Mouse (Mus musculus) gastrocnemius, postnatal 36 days (tissue): ENCODE data around the gene Gm43738. TPM values are rescaled to one million over a fixed set of nuclear protein-coding genes. Genes with fewer than 3 reads are reported as not detected.

Experiments used
- DNase-seq, 2 experiments: peaks; one replicate each; pipeline ENCODE4 v3.0.0; 2022
- intact Hi-C: fragments of 180-260 bp; cut with DNase I; formaldehyde crosslinking; loops from one replicate; pipeline ENCODE4 v1.15.1; 2025
- long read RNA-seq, 2 experiments: library from polyadenylated mRNA; stranded (forward); transcript quantifications; one replicate each; pipeline ENCODE4 v2.0.0; 2021
- total RNA-seq, 2 experiments: library from RNA; stranded (reverse); gene quantifications; 2 replicates each; pipeline ENCODE4 v1.2.3; 2021

The Gm43738 gene
- not detected for total RNA-seq
- long read RNA-seq, experiment 1, result 0 reads
- long read RNA-seq, experiment 2, result 0 reads

- no peak for DNase-seq
Measured at GRCm38 (mm10) chr3:89100811-89101210, at the start of gene Gm43738. TSS of gene Gm43738 (minus strand) at chr3:89101099.

DNA sequence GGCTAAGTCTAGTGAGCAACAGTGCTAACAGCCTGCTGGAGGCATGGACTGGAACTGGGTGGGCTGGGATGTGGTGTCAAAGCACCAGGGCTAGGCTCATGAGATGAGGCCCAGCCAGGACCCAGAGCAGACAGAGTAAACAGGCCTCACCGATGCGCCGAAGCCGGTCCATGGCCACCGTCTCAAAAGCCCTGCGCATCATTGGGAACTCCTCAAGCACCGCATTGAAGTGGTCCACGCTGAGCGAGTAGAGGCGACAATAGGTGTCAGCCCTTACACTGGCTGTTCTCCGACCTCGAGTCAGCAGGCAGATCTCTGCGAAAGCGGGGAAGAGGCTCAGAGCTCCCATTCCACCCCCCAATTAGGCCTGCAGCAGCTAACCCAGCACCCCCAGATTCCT is 47.7 kb upstream of the Gm43738 start:
- intact Hi-C loops, result no loop called here
- DNase-seq, result no peak

More at GRCm38 (mm10) chr3:89100811-89101210, at the start of gene Gm43738:
- intact Hi-C loops, result no loop called here

- DNase-seq, result no peak
- intact Hi-C loops, result no loop called here
Measured at GRCm38 (mm10) chr3:89147979-89148311, 47.0 kb upstream of the Gm43738 start.

DNA sequence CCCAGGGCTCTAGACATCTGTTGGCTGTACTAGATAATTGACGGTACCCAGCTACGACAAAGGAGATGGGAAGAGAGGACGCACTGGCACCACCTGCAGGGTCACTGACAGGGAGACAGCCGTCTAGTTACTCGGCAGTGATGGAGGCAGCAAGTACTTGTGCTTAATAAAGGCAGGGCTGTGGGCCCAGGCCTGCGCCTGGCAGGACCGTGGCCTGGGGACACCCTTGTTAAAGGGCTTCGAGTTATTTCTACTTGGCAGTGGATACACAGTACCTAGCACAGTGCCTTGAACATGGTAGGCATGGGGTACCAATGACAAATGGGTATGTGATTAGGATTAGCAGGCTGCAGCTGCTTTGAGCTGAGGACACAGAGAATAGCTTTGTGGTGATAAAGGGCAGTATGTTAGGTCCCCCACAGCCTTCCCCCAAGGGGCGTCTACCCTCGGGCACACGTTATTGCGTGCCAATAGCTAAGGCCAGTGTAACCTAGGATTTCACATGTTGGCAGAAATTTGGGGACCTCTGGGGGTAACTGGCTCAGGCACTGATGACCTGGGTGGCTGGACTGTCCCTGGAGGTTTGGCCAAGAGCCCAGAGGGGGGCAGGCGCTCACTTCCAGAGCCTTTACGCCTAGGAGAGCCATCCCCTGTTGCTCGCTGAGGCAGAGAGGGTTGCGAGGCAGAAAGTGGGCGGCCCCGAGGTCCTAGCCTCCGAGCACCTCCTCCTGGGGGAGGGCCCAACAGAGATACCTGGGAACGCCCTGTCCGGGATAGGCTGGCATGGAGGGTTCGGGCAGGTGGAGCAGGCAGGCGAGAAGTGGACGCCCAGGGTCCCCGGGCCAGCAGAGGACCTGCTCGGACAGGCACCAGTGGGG is 46.4 kb upstream of the Gm43738 start:
- intact Hi-C loops, result no loop called here

GRCm38 (mm10) chr3:89145566-89145965 is 44.7 kb upstream of the Gm43738 start:
- intact Hi-C loops, result no loop called here
- no peak for DNase-seq

More for the DNA sequence above, 46.4 kb upstream of the Gm43738 start:
- no peak for DNase-seq

DNA sequence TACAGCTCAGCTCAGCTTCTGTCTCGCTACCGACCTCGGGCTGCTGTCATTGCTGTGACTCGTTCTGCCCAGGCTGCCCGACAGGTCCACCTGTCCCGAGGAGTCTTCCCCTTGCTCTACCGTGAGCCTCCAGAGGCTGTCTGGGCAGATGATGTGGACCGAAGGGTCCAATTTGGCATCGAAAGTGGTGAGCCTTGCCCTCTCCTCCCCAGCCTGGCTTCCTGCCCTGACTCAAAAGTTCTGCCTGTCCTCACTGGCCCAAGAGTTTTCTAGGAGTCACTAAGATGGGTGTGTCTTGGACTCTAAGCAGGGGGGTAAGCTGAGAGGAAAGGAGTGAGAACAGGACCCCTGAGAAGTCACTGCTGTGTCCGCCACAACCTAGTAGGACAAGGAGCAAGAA is 43.9 kb upstream of the Gm43738 start:
- DNase-seq, result no peak
- intact Hi-C loops, result no loop called here

DNA sequence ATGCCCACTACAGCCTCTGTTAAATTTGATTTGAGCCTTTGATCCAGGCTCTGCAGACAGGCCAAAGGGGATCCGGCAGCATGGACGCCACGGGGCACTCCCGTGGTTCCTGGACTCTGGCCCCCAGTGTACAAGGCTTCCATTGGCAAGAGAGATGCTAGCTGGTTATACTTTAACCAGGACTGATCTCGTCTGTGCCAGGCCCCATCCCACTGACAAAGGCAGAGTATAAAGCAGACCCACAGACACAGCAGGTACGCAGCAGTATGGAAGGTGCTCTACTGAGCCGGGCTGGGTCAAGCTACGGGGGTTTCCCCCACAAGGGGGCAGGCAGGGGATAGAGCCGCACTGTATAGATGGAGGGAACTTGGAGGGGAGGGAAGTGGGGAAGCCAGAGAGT is 35.5 kb upstream of the Gm43738 start:
- intact Hi-C loops, result no loop called here
- DNase-seq, result no peak

- DNase-seq, result no peak
- intact Hi-C loops, result no loop called here
Measured at GRCm38 (mm10) chr3:89135958-89136357, 35.1 kb upstream of the Gm43738 start, which contains the start of gene Pklr. TSS of gene Pklr (plus strand) at chr3:89136142.

GRCm38 (mm10) chr3:89133752-89134151 is 32.9 kb upstream of the Gm43738 start:
- intact Hi-C loops, result no loop called here
- DNase-seq, result no peak

- no peak for DNase-seq
- intact Hi-C loops, result no loop called here
Measured at GRCm38 (mm10) chr3:89133063-89133450, 32.2 kb upstream of the Gm43738 start.

DNA sequence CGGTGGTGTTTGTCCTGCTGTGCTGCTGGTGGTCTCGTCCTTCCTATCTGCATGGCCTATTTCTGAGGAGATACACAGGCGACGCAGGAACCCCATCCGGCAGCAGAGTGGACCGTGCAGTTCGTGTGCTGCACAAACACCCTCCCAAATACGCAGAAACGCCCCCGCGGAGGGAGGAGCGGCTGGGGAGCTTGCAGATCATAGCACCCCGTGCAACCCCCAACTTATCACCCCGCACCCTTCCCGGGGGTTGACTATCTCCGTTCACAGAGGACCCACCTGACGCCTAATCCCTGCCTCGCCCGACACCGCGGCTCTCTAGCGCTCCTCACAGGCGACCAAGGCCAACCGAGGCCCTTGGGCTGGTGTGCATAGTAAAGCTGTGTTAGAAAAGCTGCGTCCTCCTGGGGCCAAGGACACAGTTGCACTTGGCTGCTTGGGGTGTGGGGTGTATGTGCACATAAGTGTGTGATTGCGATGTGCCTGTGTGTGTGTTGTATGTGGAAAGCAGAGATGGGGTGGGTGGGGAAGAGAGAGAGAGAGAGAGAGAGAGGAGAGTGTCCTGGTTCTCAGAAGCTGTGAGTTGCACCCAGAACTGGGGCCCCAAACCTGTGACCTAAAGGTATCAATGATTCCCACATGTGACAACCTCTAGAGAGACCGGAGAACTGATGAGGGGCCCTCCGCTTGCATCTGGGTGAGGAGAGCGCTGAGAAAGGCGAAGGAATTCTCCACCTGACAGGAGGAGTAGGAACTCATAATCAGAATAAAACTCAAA is 31.6 kb upstream of the Gm43738 start:
- no peak for DNase-seq
- intact Hi-C loops, result no loop called here

DNA sequence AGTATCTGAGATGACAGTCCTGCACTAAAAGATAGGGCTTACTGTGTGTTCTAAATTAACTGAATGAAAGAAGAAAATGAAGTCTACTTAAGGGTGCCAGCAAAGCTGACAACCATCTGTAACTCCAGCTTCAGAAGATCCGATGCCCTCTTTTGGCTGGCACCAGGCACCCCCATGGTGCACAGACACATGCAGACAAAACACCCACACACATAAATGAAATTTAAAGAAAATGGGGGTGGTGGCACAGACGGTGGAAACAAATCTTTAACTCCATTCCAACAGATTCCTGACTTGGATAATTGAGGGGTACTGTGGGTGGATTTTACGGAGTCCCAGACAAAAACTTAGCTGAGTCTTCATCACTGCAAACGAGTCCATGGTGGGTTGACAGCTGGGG is 30.9 kb upstream of the Gm43738 start:
- no peak for DNase-seq
- intact Hi-C loops, result no loop called here

DNA sequence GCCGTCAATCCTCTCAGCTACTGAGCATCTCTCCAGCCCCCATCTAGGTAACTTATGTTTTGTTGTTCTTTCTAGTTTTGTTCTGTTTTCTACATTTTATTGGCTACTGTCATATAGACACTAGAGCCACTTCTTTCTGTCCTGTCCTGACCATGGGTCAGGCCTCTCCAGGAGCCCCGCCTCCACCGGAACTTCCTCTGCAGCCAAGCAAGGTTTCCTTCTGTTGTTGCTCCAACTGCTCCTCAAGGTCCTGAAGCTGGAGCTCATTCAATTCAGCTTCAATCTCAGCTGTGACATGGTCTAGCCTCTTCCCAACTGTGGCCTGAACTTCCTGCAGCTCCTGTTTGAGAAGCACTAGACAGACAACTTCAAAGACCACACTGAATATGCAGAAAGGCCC is 29.0 kb upstream of the Gm43738 start:
- intact Hi-C loops, result no loop called here

GRCm38 (mm10) chr3:89125981-89126380 is 25.1 kb upstream of the Gm43738 start:
- intact Hi-C loops, result no loop called here
- no peak for DNase-seq

More for the DNA sequence above, 29.0 kb upstream of the Gm43738 start:
- DNase-seq, result no peak

GRCm38 (mm10) chr3:89124241-89124640 is 23.3 kb upstream of the Gm43738 start:
- DNase-seq, result no peak
- intact Hi-C loops, result no loop called here

GRCm38 (mm10) chr3:89123313-89123712 is 22.4 kb upstream of the Gm43738 start:
- intact Hi-C loops, result no loop called here
- peak in 1 of 2 experiments; percentile 28 for DNase-seq

DNA sequence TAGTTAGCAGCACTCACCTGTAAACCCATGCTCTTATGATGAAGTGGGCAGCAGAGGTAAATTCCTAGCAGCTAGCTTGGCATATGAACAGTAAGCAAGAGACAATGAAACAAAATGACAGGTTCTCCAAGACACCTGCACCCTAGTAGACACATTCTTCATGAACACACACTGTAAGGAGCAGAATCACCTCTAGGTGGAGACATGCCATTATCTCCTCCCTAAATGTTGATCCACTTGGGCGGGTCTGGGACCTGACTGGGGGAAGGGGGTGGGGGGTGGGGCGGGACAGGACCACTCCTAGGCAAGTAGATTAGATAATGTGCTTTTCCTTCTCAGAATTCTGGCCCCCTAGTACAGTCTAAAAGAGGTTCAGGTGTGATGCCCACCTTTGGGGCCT is 14.6 kb upstream of the Gm43738 start:
- DNase-seq, result no peak
- intact Hi-C loops, result loop anchor here (5.0 kb wide), 1 partner anchor 42 kb away; no protein-coding TSS in a partner anchor

DNA sequence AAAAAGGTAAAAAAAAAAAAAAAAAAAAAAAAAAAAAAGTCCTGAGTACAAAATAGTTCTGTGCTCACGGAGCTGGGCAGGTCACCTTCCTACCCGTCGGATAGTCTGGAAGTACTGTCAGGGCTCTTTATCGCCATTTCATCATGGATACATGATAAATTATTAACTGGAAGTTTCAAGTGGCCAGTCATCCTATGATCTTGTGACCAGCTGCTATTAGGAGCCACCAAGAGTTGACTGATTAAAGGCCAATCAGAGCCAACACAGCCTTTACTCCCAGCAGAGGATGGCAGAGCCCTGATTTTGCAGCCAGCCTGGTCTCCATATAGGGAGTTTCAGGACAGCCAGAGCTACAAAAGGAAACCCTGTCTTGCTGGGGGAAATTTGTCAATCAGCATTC is 12.2 kb upstream of the Gm43738 start:
- DNase-seq, result no peak
- intact Hi-C loops, result no loop called here

GRCm38 (mm10) chr3:89108146-89108545 is 7.2 kb upstream of the Gm43738 start:
- intact Hi-C loops, result no loop called here
- DNase-seq, result no peak

DNA sequence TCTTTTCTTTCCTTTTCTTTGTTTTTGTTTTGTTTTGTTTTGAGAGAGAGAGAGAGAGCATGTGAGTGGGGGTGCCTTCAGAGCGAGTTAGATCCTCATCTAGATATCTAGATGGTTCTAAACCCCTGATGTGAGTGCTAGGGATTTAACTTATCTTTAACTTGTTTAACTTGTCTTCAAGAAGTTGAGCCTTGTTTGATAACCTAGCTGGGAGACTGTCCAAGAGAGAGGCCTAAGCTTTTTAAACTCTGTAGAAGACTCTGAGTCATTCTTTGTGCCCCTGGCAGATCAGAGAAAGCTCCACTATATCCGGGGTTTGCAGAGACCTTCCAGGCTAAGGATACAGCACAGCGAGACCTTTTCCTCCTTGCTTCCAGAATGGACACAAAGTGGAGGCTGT is 6.6 kb upstream of the Gm43738 start:
- intact Hi-C loops, result no loop called here
- DNase-seq, result no peak

- intact Hi-C loops, result no loop called here
- DNase-seq, result no peak
Measured at GRCm38 (mm10) chr3:89106881-89107280, 6.0 kb upstream of the Gm43738 start.

DNA sequence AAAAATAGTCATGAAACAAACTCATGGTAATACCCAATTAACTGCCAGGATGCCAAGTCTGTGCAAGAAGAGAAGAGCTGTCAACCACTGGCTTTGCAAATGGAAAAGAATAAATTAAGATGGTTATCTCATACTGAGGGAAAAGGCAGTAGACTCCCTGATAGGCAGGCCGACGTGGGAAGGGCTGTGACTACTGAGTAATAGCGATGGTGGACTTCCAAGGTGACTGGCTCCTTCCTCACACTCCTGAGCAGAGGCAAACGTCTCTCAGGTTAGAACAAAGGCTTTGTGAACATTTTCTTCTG is 2.3 kb upstream of the Gm43738 start:
- intact Hi-C loops, result no loop called here
- no peak for DNase-seq
